Mouse (Mus musculus): ENCODE measurements around the gene Dner.

DNA sequence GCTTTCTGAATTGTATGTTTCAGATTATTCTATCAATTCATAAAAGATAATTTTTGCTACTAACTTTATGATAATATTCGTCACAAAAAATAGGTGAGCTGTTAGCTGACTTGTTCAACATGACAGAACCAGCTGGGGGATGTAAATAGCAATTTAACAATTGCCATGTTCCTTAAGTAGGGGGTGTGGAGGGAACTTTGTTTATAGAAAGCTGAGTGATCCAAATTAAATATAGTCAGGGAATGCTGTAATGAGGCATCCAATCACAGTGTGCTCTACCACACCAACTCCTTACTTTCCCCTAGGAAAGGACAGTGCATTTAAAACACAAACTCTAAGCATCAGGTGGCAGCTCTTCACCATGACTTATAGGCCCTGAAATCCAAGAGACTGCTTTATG, 313.3 kb downstream of the Dner start:
- TF ChIP-seq USF1 (IDR thresholded peaks at IDR 0.05; ENCODE audit: low read depth, low read length) = no peak
- TF ChIP-seq POLR2A (IDR thresholded peaks at IDR 0.05; ENCODE audit: control insufficient read depth in 1 of 2, insufficient read depth in 1 of 2, low read depth in 1 of 2, low read length in 2 of 2, poor library complexity in 1 of 2) = no peak
- no peak for TF ChIP-seq POLR2AphosphoS5 (IDR thresholded peaks at IDR 0.05; ENCODE audit: borderline replicate concordance, low read depth, low read length)
- no peak for TF ChIP-seq NRF1 (IDR thresholded peaks at IDR 0.05; ENCODE audit: insufficient read depth, low read depth, low read length, poor library complexity, severe bottlenecking)
- TF ChIP-seq CTCF (IDR thresholded peaks at IDR 0.05 in 2 of 3, conservative IDR thresholded peaks at IDR 0.05 in 1 of 3; ENCODE audit: control insufficient read depth in 1 of 3, insufficient read depth in 1 of 3, low read depth in 2 of 3, low read length in 3 of 3, poor library complexity in 1 of 3, severe bottlenecking in 1 of 3) = no peak
- TF ChIP-seq ZNF384 (IDR thresholded peaks at IDR 0.05; ENCODE audit: low read depth, low read length) = no peak

Data from MEL (cell line).